Comparison of ENCODE assay signal across 32 mouse cellular contexts in genomic region chr12:73875078-73875619, GRCm38 (mm10). TPM values are rescaled to one million over a fixed set of nuclear protein-coding genes. Genes with fewer than 3 reads are reported as not detected.
DNase-seq lines count a peak whose midpoint lies in the region; ATAC-seq and TF ChIP-seq lines count a peak whose summit lies in the region.
"Had no signal": no experiment of that assay in that cellular context is flagged by ENCODE, and none has a peak within 500 bp of the region (broad histone marks: within the 10 kb centered on the region; RNA-seq: fewer than 3 reads in every experiment).

No protein-coding gene starts in this region.

- DNase-seq in cerebellum, adult 11-12 months = peak; percentile 29
- no peak for DNase-seq in cerebellum, postnatal 4 days (ENCODE audit: low spot score in 2 of 2)
- peak; percentile 18 for DNase-seq in embryonic facial prominence, embryonic 14.5 days (ENCODE audit: low spot score)
- DNase-seq in embryonic facial prominence, embryonic 10.5 days (ENCODE audit: low spot score) = no peak
- peak; percentile 27 for DNase-seq in lung, embryonic 14.5 days
- DNase-seq in lung, postnatal 10 days = no peak
- no peak for DNase-seq in left cerebral cortex, postnatal 25 days (ENCODE audit: low spot score in 2 of 2)
- DNase-seq: adrenal gland, postnatal 25 days; embryo, embryonic 11 days; gastrocnemius, adult 2 months; gastrocnemius, postnatal 36 days; heart, adult 2 months; heart, postnatal 4 days; kidney, adult 11 months; kidney, postnatal 36 days; left cerebral cortex, postnatal 4 days; liver, postnatal 0 days; right cerebral cortex, adult 18-20 months; thymus, adult 2 months; thymus, postnatal 36 days had no signal

- no peak overlapping the region for H3K9ac ChIP-seq in embryonic facial prominence, embryonic 14.5 days (ENCODE audit: low read depth, low read length)
- H3K9ac ChIP-seq in lung, embryonic 14.5 days = no peak overlapping the region
- H3K9ac ChIP-seq: embryonic facial prominence, embryonic 13.5 days; hindbrain, embryonic 13.5 days; kidney, embryonic 15.5 days; liver, embryonic 12.5 days; liver, postnatal 0 days; neural tube, embryonic 12.5 days had no signal

- ATAC-seq in embryonic facial prominence, embryonic 14.5 days (ENCODE audit: low read depth) = no peak
- peak; percentile 56; the same call in 1 of the 2 replicates for ATAC-seq in lung, embryonic 14.5 days (ENCODE audit: insufficient read depth)
- peak; percentile 62 for ATAC-seq in inflammation-experienced regulatory T-cells, adult 6 months
- ATAC-seq: forebrain, embryonic 16.5 days; liver, embryonic 12.5 days; liver, postnatal 0 days had no signal

- H3K4me3 ChIP-seq in embryonic facial prominence, embryonic 14.5 days (ENCODE audit: low read depth, low read length) = no peak overlapping the region
- no peak overlapping the region for H3K4me3 ChIP-seq in embryonic facial prominence, embryonic 10.5 days
- H3K4me3 ChIP-seq in lung, embryonic 14.5 days (ENCODE audit: low read depth, low read length) = no peak overlapping the region
- H3K4me3 ChIP-seq: embryonic facial prominence, embryonic 13.5 days; erythroblast, embryonic 14.5 days; gastrocnemius, adult 2 months; heart, adult 2 months; hindbrain, embryonic 13.5 days; kidney, embryonic 15.5 days; layer of hippocampus, adult 2 months; left cerebral cortex, adult 2 months; liver, embryonic 12.5 days; midbrain, embryonic 10.5 days; myocyte; neural tube, embryonic 12.5 days had no signal

- no peak overlapping the region for H3K4me2 ChIP-seq in embryonic facial prominence, embryonic 14.5 days (ENCODE audit: low read depth, low read length)
- no peak overlapping the region for H3K4me2 ChIP-seq in lung, embryonic 14.5 days
- H3K4me2 ChIP-seq: embryonic facial prominence, embryonic 13.5 days; hindbrain, embryonic 13.5 days; kidney, embryonic 15.5 days; liver, embryonic 12.5 days; neural tube, embryonic 12.5 days had no signal

- intact Hi-C loops in left cerebral cortex, postnatal 25 days (cut with DNase I) = no loop called here

- no peaks in the 10 kb centered on the region for H3K36me3 ChIP-seq in embryonic facial prominence, embryonic 14.5 days (ENCODE audit: control insufficient read depth, insufficient read depth, low read length)
- H3K36me3 ChIP-seq in embryonic facial prominence, embryonic 10.5 days (replicated peaks) = no peaks in the 10 kb centered on the region
- H3K36me3 ChIP-seq in lung, embryonic 14.5 days (ENCODE audit: insufficient read depth) = no peaks in the 10 kb centered on the region
- H3K36me3 ChIP-seq: embryonic facial prominence, embryonic 13.5 days; hindbrain, embryonic 13.5 days; kidney, embryonic 15.5 days; liver, embryonic 12.5 days; midbrain, embryonic 10.5 days; neural tube, embryonic 12.5 days had no signal

- H3K27ac ChIP-seq in embryonic facial prominence, embryonic 14.5 days (replicated peaks; ENCODE audit: low read depth, low read length) = no peak overlapping the region
- H3K27ac ChIP-seq in embryonic facial prominence, embryonic 10.5 days (replicated peaks) = no peak overlapping the region
- no peak overlapping the region for H3K27ac ChIP-seq in lung, embryonic 14.5 days (ENCODE audit: low read depth)
- H3K27ac ChIP-seq: embryonic facial prominence, embryonic 13.5 days; gastrocnemius, adult 2 months; heart, adult 2 months; hindbrain, embryonic 13.5 days; kidney, embryonic 15.5 days; left cerebral cortex, adult 2 months; liver, embryonic 12.5 days; midbrain, embryonic 10.5 days; neural tube, embryonic 12.5 days had no signal

- H3K9me3 ChIP-seq in embryonic facial prominence, embryonic 14.5 days (ENCODE audit: control insufficient read depth, low read length) = no peaks in the 10 kb centered on the region
- H3K9me3 ChIP-seq in embryonic facial prominence, embryonic 10.5 days = no peaks in the 10 kb centered on the region
- no peaks in the 10 kb centered on the region for H3K9me3 ChIP-seq in lung, embryonic 14.5 days (ENCODE audit: low read depth, low read length)
- H3K9me3 ChIP-seq: embryonic facial prominence, embryonic 13.5 days; hindbrain, embryonic 13.5 days; kidney, embryonic 15.5 days; liver, embryonic 12.5 days; midbrain, embryonic 10.5 days; neural tube, embryonic 12.5 days had no signal

- TF ChIP-seq CTCF in lung, embryonic 14.5 days (IDR thresholded peaks at IDR 0.05; ENCODE audit: low read depth) = no peak

- 46% methylated on average over 7 of the region's 7 CpGs for WGBS in embryonic facial prominence, embryonic 14.5 days
- WGBS in embryonic facial prominence, embryonic 10.5 days = 65% methylated on average over 7 of the region's 7 CpGs
- WGBS in lung, embryonic 14.5 days = 29% methylated on average over 7 of the region's 7 CpGs

- H3K4me1 ChIP-seq in embryonic facial prominence, embryonic 14.5 days (ENCODE audit: control insufficient read depth, insufficient read depth, low read length) = peaks cover 10% of the 10 kb centered on the region; the same call in 1 of the 2 replicates
- no peaks in the 10 kb centered on the region for H3K4me1 ChIP-seq in embryonic facial prominence, embryonic 10.5 days
- H3K4me1 ChIP-seq in lung, embryonic 14.5 days (ENCODE audit: insufficient read depth) = no peaks in the 10 kb centered on the region
- H3K4me1 ChIP-seq: hindbrain, embryonic 13.5 days; kidney, embryonic 15.5 days; neural tube, embryonic 12.5 days had no signal

- no peaks in the 10 kb centered on the region for H3K27me3 ChIP-seq in embryonic facial prominence, embryonic 14.5 days (replicated peaks; ENCODE audit: control insufficient read depth, insufficient read depth, low read length)
- no peaks in the 10 kb centered on the region for H3K27me3 ChIP-seq in embryonic facial prominence, embryonic 10.5 days (replicated peaks; ENCODE audit: low read depth, poor library complexity, severe bottlenecking)
- no peaks in the 10 kb centered on the region for H3K27me3 ChIP-seq in lung, embryonic 14.5 days (ENCODE audit: insufficient read depth, low read length)
- H3K27me3 ChIP-seq: embryonic facial prominence, embryonic 13.5 days; hindbrain, embryonic 13.5 days; kidney, embryonic 15.5 days; liver, embryonic 12.5 days; neural tube, embryonic 12.5 days had no signal

RNA-seq across cellular contexts. Expression of gene Hif1a, which starts 26.0 kb away (rescaled TPM):
- 91.8 and 103 TPM in 2 replicates for polyA plus RNA-seq in embryonic facial prominence, embryonic 14.5 days (2014; fragmentation: Nextera tagmentation; extraction: Ambion mirVana)
- polyA plus RNA-seq in embryonic facial prominence, embryonic 10.5 days (2016; fragmentation: Nextera tagmentation; extraction: Ambion mirVana) = 90.5 and 91.7 TPM in 2 replicates
- polyA plus RNA-seq in lung, embryonic 14.5 days (2014; fragmentation: Nextera tagmentation; extraction: Ambion mirVana) = 112 TPM in 2 replicates
- 10 to 100 TPM; 76.4 to 90.9 (median 87.6) TPM for polyA plus RNA-seq in inflammation-experienced regulatory T-cells, adult 6 months (2017; shearing (Covaris generic))
- total RNA-seq in left cerebral cortex, postnatal 25 days (2021) = 10 to 100 TPM; 56.7 to 58.9 TPM

Comparison
In these comparisons a context has a peak if more than half of its experiments do, and no peak if none do; other contexts are left out.
1. DNase-seq: peak in cerebellum, adult 11-12 months (single experiment), embryonic facial prominence, embryonic 14.5 days (single experiment) and lung, embryonic 14.5 days (single experiment); none in cerebellum, postnatal 4 days (0 of 2), embryonic facial prominence, embryonic 10.5 days (single experiment), lung, postnatal 10 days (single experiment) and left cerebral cortex, postnatal 25 days (0 of 2).